Mouse (Mus musculus) frontal cortex, postnatal 14 days (tissue): ENCODE results near the gene Cfap161.

Experiments
- DNase-seq, 2 experiments: peaks; one replicate each; pipeline ENCODE4 v3.0.0; 2022; ENCODE audit warnings: low spot score in 2 of 2

The Cfap161 gene

GRCm38 (mm10) chr7:83794705-83795104 lies at the start of gene Cfap161:
Gene Cfap161, minus strand, starts transcription at chr7:83794880.
- DNase-seq: no peak

DNA sequence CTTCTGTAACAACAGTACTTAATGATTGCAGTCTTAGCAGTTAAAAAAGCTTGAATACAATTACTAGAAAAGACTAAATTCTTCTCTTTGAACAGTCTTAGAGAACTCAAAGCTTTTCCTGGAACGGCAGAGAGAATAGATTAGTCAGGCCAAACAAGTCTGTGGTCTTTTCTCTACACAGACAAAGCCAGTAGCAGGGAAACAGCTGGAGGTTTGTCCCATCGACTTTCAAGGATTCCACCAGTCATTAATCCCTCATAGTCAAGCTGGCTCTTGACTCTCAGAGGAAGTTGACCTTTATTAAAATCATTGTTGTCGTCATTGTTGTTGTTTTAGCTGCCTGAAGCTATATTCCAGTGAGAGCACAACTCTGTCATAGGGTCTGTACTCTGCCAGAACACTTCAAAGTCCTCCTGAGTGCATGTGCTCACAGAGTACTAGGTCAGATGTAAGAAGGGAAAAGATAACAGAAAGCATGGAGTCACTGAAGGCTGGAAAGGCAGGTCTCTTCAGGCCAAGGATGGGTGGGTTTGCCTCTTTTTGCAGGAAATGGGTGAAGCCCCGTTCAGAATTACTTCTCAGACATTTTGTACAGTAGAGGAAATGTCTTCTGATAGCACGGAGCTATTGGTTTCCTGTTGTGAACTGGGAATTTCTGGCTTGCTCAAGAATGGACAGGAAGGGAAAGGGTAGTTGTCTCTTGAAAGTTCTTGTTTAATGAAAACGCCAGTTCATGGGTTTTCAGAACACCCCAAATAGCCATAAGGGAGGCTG lies 48.0 kb upstream of the Cfap161 start:
- DNase-seq: no peak

- DNase-seq: no peak
Observed at GRCm38 (mm10) chr7:83840076-83840475, 45.4 kb upstream of the Cfap161 start.

DNA sequence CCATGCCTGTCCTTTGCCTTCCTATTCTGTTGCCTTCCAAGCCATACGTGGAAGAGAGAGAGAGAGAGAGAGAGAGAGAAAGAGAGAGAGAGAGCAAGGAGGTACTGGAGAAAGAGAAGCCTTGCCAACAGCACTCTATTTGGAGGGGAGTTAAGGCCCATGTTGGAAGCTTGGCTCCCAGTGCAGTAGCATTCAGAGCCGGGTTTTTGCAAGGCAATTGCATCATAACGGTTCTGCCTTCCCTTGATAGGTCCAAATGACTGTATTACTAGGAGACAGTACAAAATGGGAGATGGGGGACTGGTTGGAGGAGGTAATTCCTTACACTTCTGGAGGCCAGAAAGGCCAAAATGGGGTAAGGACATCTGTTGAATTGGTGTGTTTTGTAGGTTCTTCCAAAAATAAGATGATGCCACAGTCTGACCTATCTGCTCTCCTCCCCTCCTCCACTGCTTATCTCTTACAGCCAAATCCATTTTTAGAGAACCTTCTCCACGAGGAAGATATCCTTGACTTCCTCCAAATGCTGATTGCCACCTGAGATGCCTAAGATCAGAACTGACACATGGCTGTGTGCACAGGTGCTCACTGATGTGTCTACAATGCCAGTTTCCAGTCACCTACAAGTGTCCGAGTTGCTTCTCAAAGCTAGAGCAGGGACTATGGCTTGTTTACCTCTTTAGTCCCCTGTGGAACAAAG lies 44.0 kb upstream of the Cfap161 start:
- no peak for DNase-seq

DNA sequence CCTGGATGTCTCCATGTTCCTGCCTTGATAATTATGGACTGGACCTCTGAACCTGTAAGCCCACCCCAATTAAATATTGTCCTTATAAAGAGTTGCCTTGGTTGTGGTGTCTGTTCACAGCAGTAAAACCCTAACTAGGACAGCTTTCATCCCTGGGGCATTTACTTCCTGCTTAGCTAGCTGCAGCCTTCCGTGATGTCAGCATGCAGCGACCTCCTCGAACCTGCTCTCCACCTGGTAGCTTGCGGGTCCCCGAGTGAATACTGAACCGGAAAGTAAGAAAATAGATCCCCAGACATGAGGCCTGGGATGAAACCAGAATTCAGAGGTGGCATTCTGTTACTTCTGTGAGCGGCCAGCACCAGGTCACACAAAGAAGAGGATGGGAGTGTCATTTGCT lies 34.7 kb upstream of the Cfap161 start:
- DNase-seq: no peak

DNA sequence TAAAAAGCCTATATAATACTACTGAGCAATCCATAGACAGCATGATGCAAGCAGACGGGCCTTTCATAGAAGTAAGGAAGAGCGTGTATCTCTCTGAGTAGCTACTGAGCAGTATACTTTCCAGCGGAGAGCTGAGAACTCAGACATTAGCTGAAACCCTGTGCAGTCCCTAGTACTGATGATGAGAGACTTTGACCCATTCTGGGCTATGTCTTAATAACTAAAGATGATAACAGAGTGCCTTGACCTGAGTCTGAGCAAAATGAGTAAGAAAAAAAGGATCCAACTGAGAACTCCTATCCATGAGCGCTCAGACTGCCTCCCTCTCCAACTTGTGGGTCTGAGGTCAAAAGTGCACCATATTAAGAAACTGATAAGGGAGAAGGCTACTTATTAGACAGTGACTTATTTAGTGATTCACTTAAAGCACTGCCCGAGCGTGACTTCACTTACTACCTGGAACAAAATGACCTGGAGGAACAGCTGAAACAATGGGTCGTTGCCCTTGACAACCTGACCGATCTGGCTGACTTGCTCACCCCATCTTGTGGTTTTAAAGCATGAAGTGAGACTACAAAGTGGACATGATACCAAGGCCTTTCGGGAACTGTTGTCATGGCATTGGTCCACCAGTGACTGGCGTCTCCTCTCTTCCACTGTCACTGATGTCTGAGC lies 32.9 kb upstream of the Cfap161 start:
- DNase-seq: no peak

DNA sequence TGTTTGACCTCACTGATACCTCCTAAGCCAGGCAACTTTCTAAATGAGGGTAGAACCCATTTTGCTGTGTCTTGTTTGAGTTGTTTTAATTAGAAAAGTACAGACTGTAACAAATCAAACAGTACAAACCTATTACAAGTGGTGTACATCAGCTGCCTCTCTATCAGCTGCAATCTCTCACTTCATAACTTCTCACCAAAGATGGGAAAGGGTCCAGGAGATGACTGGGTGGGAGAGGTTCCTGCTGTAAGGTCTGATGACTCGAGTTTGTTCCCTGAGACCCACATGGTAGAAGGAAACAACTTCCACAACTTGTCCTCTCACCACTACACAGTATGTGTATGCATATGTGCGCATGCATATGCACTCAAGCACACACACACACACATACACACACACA lies 32.1 kb upstream of the Cfap161 start:
- no peak for DNase-seq

DNA sequence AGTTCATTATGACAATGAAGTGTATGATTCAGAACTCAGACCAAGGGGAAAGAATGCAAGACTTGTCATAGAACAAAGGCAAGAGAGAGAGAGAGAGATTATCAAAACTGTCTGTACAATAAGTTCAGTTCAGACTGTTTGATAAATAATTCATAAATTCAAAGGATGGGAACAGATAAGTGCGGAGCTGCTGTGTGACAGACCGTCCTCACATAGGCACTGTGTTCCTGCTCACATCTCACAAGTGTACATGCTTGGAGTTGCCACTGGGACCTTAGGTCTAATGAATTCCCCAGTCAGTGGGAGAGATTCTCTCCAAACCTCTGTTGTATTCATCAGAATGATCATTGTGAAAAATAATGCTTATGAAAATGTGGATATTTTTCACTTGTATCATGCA lies 27.3 kb upstream of the Cfap161 start:
- DNase-seq: no peak

DNA sequence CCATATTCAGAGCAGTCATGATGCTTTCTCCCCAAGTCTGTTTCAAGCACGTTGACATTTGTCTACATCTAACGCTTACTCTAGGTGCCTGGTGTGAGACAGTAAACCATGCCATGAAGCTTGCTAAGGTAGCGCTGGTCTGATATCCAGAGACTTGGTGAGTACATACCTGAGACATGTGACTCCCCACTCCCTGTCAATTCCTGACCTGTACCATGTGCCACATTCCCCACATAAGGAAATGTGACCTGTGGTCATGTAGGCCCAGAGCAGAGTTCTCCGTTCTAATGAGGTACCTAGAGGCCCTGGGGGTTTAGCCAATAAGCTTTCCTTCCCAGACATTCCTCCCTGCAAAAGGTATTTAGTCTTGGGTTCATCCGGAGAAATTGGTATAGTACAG lies 22.2 kb upstream of the Cfap161 start:
- DNase-seq: no peak

- no peak for DNase-seq
Observed at GRCm38 (mm10) chr7:83815646-83816045, 21.0 kb upstream of the Cfap161 start.

DNA sequence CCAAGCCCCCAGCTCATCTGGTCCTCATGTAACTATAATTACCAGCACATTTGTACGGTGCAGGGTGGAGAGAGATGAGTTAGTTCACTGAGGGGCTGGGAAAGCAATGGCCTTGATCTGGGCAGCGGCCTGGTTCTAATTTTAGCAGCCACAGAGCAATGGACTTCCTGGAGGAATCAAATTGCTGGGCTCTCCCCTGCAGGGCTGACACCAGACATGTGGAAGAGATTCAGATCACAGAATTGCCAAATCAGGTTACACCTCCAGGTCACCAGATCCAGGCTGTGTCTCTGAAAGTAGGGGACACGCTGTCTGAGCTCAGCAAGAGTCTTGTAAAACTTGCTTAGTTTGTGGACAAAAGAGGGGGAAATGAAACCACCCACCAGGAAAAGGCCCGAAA lies 19.3 kb upstream of the Cfap161 start:
- DNase-seq: no peak

- DNase-seq: no peak
Observed at GRCm38 (mm10) chr7:83813465-83813864, 18.8 kb upstream of the Cfap161 start.

DNA sequence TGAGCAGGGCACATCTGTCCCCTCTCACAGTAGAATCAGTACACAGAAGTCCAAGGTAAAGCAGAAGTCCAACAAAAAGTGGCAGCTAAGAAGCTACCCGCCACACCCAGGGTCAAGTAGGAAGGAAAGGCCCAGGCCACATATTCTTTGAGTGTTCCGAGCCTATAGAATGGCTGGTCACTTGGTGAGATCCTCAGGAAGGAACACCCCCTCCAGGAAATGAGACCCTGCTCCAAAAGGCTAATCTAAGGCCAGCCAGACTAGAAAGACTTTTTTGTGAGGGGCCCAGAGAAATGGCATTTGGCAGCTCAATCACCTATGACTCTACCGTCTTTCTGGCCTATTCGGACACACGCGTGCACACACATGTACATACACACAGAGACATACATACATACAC lies 18.3 kb upstream of the Cfap161 start:
- no peak for DNase-seq

DNA sequence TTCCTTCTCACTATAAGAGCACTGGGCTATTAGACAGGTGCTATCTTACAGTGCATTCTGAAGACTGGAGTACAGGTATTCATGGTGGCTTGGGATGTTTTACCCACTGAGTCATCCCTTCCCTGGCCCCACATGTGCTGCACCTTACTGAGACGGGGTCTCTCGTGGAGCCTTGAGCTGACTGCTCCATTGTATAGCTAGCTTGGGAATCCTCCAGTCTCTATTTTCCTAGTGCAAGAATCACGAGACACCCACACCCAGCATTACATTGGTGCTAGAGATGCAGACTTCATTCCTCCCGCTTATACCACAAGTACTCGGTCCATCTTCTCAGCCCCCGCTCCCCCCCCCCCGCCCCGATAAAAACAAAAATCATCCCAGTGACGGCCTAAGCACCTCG lies 17.9 kb upstream of the Cfap161 start:
- no peak for DNase-seq

DNA sequence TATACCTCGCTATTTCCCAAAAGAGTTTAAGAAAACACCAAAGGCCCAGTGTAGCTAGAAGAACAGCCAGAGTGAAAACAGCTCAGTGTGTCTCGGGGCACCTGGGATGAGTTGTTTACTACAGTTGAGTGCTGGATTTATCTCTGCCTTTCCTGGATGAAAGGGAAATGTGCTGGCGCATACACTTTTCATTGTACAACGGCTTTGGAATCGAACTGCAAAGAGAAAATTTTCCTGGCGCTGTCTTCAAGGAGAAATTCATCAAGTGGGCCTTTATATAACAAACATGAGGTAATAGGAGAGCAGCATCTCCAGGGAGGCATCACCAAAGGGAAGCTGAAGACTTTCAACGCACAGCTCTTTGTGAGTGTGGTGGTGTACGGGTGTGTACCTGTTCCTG lies 17.2 kb upstream of the Cfap161 start:
- DNase-seq: no peak

GRCm38 (mm10) chr7:83811461-83811860 lies 16.8 kb upstream of the Cfap161 start:
- DNase-seq: no peak

- no peak for DNase-seq
Observed at GRCm38 (mm10) chr7:83810141-83811100, 15.7 kb upstream of the Cfap161 start.

- DNase-seq: no peak
Observed at GRCm38 (mm10) chr7:83809715-83810114, 15.0 kb upstream of the Cfap161 start.

- peak in 1 of 2 experiments; percentile 25 for DNase-seq
Observed at GRCm38 (mm10) chr7:83809060-83809459, 14.4 kb upstream of the Cfap161 start.

- no peak for DNase-seq
Observed at GRCm38 (mm10) chr7:83806934-83807333, 12.3 kb upstream of the Cfap161 start.

DNA sequence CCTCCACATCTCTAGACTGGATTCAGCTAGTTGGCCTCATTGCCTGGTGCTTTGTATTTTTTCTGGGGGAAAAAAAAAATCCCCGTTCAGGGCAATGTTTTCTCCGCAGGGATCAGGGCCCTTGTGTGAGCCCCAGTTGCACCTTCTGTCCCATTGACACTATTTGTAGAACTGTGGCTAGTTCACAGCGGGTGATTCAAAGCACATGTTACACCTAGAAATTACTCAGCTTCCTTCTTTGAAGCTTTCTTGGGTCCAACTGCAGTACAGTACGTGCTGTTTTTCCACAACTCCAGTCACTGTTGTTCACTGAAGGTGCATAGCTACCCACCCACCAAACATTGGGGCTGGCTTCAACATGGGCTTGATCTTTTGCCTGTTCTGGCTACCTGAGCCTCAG lies 9.1 kb upstream of the Cfap161 start:
- DNase-seq: no peak

- no peak for DNase-seq
Observed at GRCm38 (mm10) chr7:83802509-83802908, 7.8 kb upstream of the Cfap161 start.
